Mouse (Mus musculus): ENCODE results near the gene Gm10251. TPM values are rescaled to one million over a fixed set of nuclear protein-coding genes. Genes with fewer than 3 reads are reported as not detected.
"Not testable (repeated sequence)": the region's sequence is repeated elsewhere in the genome, so short reads cannot be mapped to it uniquely, and the experiment has no call there.

The Gm10251 gene
- not detected in 2 replicates for polyA plus RNA-seq (2015; fragmentation: Nextera tagmentation; extraction: Ambion mirVana)

DNA sequence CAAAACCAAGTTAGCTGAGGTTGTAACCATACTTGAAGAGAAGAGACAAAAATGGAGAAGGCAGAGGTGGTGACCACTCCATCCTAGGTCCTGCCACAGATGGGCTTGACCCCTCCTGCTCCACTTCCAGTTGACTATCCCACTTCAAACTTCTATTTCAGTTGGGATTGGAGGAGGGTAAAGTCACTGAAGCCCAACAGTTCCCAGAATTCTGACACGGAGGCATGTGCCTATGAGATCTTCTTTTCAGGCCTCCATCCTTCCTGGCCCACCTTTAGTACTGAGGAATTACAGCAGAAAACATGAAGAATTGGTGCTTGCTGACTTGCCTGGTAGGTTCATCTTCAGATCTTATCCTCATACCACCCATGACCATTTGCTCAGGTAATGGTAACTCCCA lies at the start of gene Gm10251:
TSS of gene Gm10251 (minus strand) at position 101 of the 400 bp plus-strand sequence.
- not testable (repeated sequence) for H3K27me3 ChIP-seq (replicated peaks); H3K4me1 ChIP-seq (replicated peaks); H3K9ac ChIP-seq; H3K9me3 ChIP-seq; H3K4me3 ChIP-seq (replicated peaks); ATAC-seq; H3K4me2 ChIP-seq (replicated peaks); H3K27ac ChIP-seq; H3K36me3 ChIP-seq
- WGBS: no CpG with 5 or more reads among the region's 1 CpGs

DNA sequence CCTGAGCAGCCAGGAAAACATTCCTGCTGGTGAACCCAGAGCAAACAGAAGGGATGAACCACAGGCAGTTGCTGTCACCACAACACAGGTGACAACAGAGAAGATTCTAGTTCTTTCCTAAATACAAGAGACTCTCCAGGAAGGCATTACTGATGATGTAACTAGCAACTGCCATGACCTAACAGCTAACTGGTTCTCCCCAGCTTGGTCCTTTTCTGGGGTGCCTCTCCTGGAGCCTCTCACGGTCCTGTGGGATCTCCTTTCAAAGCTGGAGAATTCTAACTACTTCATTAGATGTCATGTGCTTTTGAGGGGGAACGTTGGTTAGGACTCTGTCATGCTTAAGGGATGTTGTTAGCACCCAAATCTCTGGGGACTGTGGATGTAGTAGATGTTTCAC lies 36.2 kb upstream of the Gm10251 start, which contains the start of gene Gm8050:
TSS of gene Gm8050 (minus strand) at position 101 of the 400 bp plus-strand sequence.
- not testable (repeated sequence) for H3K9ac ChIP-seq; H3K4me3 ChIP-seq (replicated peaks); H3K9me3 ChIP-seq; H3K4me2 ChIP-seq (replicated peaks); H3K27ac ChIP-seq; H3K27me3 ChIP-seq (replicated peaks); H3K4me1 ChIP-seq (replicated peaks); ATAC-seq; H3K36me3 ChIP-seq
- WGBS: 67% methylated on average over 1 of the region's 2 CpGs

DNA sequence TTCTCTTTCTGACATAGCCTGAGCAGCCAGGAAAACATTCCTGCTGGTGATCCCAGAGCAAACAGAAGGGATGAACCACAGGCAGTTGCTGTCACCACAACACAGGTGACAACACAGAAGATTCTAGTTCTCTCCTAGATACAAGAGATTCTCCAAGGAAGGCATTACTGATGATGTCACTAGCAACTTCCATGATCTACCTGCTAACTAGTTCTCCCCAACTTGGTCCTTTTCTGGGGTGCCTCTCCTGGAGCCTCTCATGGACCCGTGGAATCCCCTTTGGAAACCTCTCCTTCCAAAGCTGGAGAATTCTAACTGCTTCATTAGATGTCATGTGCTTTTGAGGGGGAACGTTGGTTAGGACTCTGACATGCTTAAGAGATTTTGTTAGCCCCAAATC lies 61.7 kb downstream of the Gm10251 start, which contains the start of gene Gm3460:
TSS of gene Gm3460 (minus strand) at position 101 of the 400 bp plus-strand sequence.
- not testable (repeated sequence) for H3K36me3 ChIP-seq; ATAC-seq; H3K4me2 ChIP-seq (replicated peaks); H3K27ac ChIP-seq; H3K27me3 ChIP-seq (replicated peaks); H3K4me1 ChIP-seq (replicated peaks); H3K9ac ChIP-seq; H3K4me3 ChIP-seq (replicated peaks); H3K9me3 ChIP-seq
- 63% methylated on average over 1 of the region's 2 CpGs for WGBS

DNA sequence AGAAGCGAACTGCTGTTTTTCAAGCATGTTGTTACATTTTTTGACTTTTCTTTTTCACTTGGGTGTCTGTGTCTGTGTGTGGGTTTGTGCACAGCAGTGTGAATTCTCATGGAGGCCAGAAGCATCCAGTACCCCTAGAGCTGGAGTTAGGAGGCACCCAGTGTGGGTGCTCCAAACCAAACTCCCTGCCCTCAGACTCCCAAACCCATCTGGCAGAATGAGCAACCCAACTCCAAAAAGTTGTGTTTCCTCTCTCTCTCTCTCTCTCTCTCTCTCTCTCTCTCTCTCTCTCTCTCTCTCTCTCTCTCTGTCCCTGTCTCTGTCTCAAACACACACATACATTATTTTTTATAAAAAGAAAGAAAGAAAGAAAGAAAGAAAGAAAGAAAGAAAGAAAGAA lies 77.5 kb downstream of the Gm10251 start:
- H3K27me3 ChIP-seq (replicated peaks); H3K36me3 ChIP-seq; H3K9me3 ChIP-seq; H3K9ac ChIP-seq; H3K27ac ChIP-seq; H3K4me1 ChIP-seq (replicated peaks); H3K4me2 ChIP-seq (replicated peaks); H3K4me3 ChIP-seq (replicated peaks); ATAC-seq: not testable (repeated sequence)
- no CpG with 5 or more reads among the region's 1 CpGs for WGBS

GRCm38 (mm10) chr14:6605004-6605403 lies 79.0 kb downstream of the Gm10251 start:
- H3K9me3 ChIP-seq; H3K4me1 ChIP-seq (replicated peaks); ATAC-seq; H3K9ac ChIP-seq; H3K27ac ChIP-seq; H3K36me3 ChIP-seq; H3K27me3 ChIP-seq (replicated peaks): not testable (repeated sequence)
- WGBS: 2% methylated on average over 18 of the region's 20 CpGs
- Histone ChIP-seq H3K4me2 (replicated peaks) (peak overlapping the region; percentile 72), H3K4me3 (replicated peaks) (peak overlapping the region; percentile 35)

GRCm38 (mm10) chr14:6604551-6604950 lies 79.4 kb downstream of the Gm10251 start:
- H3K4me1 ChIP-seq (replicated peaks); H3K9ac ChIP-seq; H3K27ac ChIP-seq; H3K9me3 ChIP-seq; H3K27me3 ChIP-seq (replicated peaks); ATAC-seq; H3K36me3 ChIP-seq: not testable (repeated sequence)
- Histone ChIP-seq H3K4me3 (replicated peaks) (peak overlapping the region; percentile 35), H3K4me2 (replicated peaks) (peak overlapping the region; percentile 72)
- 8% methylated on average over 18 of the region's 20 CpGs for WGBS

GRCm38 (mm10) chr14:6590513-6590912 lies 93.5 kb downstream of the Gm10251 start, which contains the start of gene Gm3629:
TSS of gene Gm3629 (minus strand) at chr14:6590613.
- not testable (repeated sequence) for H3K4me3 ChIP-seq (replicated peaks); H3K9ac ChIP-seq; ATAC-seq; H3K4me2 ChIP-seq (replicated peaks); H3K9me3 ChIP-seq; H3K27ac ChIP-seq; H3K27me3 ChIP-seq (replicated peaks); H3K36me3 ChIP-seq; H3K4me1 ChIP-seq (replicated peaks)
- WGBS: 31% methylated on average over 1 of the region's 2 CpGs

Other genes with a start within 250 kb of the Gm10251 start
- gene Gm3594, start 239.6 kb downstream of the Gm10251 start, polyA plus RNA-seq (2015; fragmentation: Nextera tagmentation; extraction: Ambion mirVana): not detected in 2 replicates
- gene Gm8356, start 146.9 kb downstream of the Gm10251 start, polyA plus RNA-seq (2015; fragmentation: Nextera tagmentation; extraction: Ambion mirVana): not detected in 2 replicates
- 0.14 and 0.18 TPM in 2 replicates for gene Gm3629, start 93.6 kb downstream of the Gm10251 start, polyA plus RNA-seq (2015; fragmentation: Nextera tagmentation; extraction: Ambion mirVana)
- gene Gm3460, start 61.8 kb downstream of the Gm10251 start, polyA plus RNA-seq (2015; fragmentation: Nextera tagmentation; extraction: Ambion mirVana): not detected in 2 replicates
- not detected in 2 replicates for gene Gm8050, start 36.1 kb upstream of the Gm10251 start, polyA plus RNA-seq (2015; fragmentation: Nextera tagmentation; extraction: Ambion mirVana)
- 3.0 TPM in 2 replicates for gene Gm3636, start 58.2 kb upstream of the Gm10251 start, polyA plus RNA-seq (2015; fragmentation: Nextera tagmentation; extraction: Ambion mirVana)
- gene Gm8362, start 90.2 kb upstream of the Gm10251 start, polyA plus RNA-seq (2015; fragmentation: Nextera tagmentation; extraction: Ambion mirVana): not detected in 2 replicates
- not detected in 2 replicates for gene Gm3642, start 156.1 kb upstream of the Gm10251 start, polyA plus RNA-seq (2015; fragmentation: Nextera tagmentation; extraction: Ambion mirVana)
- 0.44 and 0.55 TPM in 2 replicates for gene Gm3667, start 205.8 kb upstream of the Gm10251 start, polyA plus RNA-seq (2015; fragmentation: Nextera tagmentation; extraction: Ambion mirVana)

All from intestine, embryonic 15.5 days (tissue).